Mouse (Mus musculus) CD4-positive, CD25-positive, alpha-beta regulatory T cell, adult 2 months (primary cell): ENCODE data around the gene Trank1.
A peak's percentile ranks its signal among the peaks of the same experiment; 100 is the strongest.

ENCODE experiments used
- DNase-seq: peaks from one replicate; pipeline ENCODE4 v3.0.0-alpha.2; 2012; ENCODE audit warnings: low read depth, low spot score

The Trank1 gene

DNA sequence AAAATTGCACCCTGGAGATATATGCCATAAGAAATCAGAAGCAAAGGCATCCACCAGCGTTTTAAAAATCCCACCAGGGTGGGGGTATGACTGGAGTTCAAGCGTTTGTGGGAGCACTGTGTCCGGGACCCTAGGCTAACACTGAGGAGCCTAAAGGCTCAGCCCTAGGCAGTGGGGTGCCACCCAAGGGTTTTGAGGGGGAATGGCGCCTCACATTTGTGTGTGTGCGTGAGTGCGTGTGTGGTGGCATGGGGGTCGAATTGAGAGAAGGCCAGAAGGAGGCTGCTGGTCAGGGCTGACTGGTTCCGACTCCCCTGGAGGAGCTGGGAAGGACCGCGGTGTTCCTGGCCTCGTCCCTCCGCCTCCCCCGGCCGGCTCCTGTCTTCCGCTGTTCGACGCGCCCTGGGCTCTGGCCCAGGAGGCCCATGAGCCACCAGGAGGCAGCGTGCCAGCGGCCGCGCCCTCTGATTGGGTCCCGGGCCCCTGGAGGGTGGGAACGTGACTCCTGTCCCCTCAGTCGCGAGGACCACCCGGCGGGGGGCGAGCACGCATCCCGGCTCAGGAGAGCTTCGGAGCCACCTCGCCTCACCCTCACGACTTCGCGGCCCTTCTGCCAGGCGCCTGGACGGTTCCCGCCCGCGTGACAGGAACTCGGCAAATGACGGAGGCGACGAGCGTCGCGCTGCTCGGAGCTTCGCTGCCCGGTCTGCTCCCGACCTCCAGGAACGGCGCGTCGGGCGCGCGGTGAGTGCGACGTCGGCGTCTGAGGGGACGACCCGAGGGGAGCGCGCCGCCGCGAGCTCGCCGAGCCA is at the start of gene Trank1:
Gene Trank1 (plus strand): TSS at position 709 of the 812 bp plus-strand sequence.
- peak; percentile 10 for DNase-seq

DNA sequence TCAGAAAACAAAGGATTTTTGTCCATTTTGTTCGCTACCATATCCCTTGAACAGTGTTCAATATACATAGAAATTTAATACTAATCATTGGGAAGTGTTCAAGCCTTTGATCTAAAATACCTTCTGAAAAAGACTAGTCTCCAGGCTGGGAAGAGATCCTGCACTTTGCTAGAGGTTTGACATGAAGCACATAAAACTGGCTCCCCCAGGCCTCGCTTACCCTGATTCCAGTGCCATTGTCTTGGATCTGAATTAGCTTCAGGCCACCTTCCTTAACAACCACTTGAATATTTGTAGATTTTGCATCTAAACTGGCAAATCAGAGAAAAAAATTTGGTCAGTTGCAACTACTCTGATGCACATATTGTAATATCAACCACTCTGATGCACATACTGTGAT is 43.5 kb upstream of the Trank1 start:
- DNase-seq, result no peak

DNA sequence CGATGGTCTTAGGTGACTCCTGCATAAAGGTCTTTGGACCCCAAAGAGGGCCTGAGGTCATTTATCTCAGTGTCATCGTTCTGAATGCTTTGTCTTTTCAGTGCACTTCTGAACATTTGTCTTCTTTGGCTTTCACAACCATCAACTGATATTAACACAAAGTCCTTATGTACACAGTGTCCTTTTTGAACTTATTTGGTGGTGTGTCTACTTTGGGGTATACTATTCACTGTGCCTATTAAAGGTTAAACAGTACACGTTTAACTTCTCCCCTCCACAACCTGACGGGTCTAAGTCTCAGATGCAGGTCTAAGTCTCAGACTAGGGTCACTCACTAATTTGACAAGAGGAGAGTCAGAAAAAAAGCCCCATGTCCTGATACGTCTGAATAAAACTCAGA is 40.9 kb upstream of the Trank1 start:
- DNase-seq, result no peak

DNA sequence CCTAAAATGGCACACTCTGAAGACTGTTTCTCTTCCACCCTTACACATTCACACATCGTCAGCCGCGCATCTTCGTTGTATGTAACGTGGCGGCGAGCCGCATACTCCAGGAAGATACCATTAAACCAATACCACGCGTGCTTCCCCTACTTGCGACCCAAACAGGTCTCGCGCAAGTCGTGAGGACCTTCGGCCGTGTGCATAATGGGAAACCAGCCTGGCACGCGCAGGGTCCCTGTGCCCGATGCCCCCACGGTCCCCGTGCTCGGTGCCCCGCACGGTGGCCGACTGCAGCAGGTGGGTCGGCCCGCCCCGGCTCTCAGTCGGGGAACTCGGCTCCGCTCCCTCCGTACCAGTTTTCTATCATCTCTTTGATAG is 40.5 kb upstream of the Trank1 start:
- no peak for DNase-seq

DNA sequence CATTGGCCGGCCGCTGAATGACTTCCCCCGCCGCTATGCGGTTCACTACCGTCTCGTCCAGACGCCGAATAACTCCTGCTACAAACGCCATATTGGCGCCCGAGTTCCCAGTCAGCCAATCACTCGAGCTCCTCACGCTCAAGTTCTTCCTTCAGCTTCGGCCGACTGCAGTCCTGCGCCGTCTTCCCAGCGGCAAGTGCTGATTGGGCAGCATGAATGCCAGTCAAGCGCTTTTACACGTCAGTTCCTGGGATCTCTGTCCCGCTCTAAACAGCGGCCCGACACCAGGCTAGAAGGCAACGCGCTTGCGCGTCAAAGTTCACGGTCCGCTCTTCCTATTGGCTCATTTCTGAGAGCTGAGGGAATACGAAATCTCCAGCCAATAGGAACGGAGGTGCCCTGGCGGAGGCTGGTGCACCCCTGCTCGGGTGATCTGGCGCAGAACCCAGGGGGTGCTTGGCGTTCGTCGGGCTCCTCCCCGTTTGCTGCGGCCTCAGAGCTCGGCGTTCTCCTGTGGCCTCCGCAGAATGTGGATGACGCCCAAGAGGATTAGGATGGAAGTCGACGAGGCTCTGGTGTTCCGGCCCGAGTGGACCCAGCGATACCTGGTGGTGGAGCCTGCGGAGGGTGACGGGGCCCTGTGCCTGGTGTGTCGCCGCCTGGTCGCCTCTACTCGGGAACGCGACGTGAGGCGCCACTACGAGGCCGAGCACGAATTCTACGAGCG is 39.9 kb upstream of the Trank1 start, which contains the start of the genes Mlh1 and Epm2aip1:
Gene Mlh1 (minus strand): TSS at position 358 of the 727 bp plus-strand sequence.
Gene Epm2aip1 (plus strand): TSS at position 496 of the 727 bp plus-strand sequence.
- DNase-seq, result peak; percentile 100

DNA sequence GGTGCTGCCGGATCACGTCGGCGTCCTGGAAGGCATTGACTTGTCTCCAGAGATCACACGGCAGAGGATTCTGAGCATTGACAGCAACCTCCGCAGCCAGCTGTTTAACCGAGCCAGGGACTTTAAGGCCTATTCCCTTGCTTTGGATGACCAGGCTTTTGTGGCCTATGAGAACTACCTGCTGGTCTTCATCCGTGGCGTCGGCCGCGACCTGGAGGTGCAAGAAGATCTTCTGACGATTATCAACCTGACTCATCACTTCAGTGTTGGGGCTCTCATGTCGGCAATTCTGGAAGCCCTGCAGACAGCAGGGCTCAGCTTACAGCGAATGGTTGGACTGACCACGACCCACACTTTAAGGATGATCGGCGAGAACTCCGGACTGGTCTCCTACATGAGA is 39.2 kb upstream of the Trank1 start:
- no peak for DNase-seq

DNA sequence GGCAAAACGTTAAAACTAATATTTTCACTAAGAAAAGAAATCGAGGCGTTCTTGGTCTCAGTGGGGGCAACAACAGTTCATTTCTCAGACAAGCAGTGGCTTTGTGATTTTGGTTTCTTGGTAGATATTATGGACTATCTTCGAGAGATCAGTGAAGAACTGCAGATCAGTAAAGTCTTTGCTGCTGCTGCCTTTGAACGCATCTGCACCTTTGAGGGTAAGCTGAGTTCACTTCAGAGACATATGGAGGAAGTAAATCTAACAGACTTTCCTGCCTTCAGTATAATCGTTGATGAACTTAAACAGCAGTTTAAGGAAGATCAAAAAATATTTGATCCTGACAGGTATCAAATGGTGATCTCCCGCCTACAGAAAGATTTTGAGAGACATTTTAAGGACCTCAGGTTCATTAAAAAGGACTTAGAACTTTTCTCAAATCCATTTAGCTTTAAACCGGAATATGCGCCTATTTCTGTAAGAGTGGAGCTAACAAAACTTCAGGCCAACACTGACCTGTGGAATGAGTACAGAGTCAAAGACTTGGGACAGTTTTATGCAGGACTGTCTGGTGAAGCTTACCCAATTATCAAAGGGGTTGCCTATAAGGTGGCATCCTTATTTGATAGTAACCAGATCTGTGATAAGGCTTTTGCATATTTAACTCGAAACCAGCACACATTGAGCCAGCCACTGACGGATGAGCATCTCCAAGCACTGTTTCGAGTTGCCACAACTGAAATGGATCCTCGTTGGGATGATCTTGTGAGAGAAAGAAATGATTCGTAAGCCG is 38.3 kb upstream of the Trank1 start:
- peak; percentile 42 for DNase-seq

DNA sequence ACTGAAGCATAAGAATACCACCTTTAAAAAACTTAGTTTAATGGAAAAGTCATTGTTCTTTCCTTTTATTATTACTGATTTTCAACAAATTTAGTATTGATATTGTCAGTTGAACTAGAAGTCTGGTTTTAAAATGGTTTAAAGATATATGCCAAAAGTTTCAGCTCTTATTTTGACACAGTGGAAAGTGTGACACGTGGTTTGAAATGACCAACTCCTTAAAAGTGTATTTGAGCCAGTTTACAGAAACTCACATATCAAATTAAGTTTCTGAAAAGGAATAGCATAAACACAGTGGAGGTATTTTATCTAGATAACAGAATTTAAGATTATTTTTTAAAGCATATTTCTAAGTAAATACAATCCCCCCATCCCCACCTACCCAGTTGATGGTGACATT is 37.6 kb upstream of the Trank1 start:
- DNase-seq, result no peak

DNA sequence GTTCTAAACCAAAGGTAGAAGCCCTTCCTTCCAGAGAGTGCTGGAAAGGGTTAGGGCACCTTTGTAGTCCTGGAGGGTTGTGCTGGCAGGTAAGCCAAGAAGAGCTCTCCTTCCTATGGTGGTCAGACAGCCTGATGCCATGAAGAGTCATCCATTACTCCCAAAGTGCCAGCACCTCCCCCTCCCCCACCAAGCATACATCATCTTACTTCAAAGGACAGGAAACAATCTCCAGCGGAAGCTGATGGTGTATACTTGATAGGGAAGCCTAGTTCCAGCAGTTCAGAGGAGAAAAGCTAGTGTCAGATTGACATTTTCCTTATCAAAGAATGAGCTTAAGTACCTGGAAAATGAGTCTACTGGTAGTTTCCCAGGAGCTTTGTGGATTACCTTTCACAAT is 36.4 kb upstream of the Trank1 start:
- peak; percentile 61 for DNase-seq

DNA sequence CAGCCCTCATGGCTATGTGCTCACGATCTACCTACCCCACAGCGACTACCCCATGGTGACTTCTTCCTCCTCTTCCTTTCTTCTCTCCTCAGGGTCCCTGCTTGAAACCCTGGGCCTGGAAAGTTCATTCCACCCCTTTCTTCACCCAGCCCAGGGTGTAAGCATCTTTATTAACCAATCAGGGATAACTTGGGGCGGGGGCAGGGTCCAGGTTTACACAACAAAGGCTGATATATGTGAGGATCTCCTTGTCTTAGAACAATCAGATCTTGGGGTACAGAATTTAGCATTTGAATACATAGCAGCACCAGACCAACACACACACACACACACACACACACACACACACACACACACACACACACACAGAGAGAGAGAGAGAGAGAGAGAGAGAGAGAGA is 26.5 kb upstream of the Trank1 start:
- no peak for DNase-seq

DNA sequence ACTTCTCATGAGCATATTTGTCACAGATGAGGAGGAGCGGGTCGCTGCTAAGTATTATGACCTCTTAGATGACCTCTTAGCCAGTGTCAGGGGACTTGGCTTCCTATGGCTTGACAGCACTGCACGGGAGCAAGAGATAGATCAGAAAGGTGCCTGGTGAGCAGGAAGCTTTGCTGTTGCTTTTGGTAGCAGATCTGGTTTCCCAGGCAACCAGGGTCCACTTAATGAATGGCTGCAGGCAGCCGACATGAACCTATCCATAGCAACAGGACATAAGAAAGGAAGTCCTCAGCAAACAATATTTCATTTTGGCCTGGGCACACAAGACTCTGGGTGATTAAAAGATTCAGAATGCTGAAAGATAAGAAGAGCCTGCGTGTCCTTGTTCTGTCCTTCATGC is 25.9 kb upstream of the Trank1 start:
- no peak for DNase-seq

DNA sequence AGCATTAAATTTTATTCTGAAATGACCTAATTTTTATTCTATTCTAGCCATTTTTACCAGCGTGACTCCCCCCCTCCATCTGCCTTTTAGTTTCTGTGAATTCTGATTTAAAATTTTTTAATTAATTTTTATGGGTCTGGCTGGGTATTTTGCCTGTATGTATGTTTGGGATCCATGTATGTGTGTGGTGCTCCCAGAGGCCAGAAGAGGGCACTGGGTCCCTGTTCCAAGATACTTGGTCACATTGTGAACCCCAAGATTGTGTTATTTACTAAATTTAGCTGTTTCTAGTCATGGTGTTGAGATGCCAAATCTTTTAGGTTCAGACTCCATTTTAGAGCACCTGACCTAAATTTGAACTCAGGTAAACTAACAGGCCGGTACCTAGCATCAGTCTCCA is 25.1 kb upstream of the Trank1 start:
- no peak for DNase-seq

DNA sequence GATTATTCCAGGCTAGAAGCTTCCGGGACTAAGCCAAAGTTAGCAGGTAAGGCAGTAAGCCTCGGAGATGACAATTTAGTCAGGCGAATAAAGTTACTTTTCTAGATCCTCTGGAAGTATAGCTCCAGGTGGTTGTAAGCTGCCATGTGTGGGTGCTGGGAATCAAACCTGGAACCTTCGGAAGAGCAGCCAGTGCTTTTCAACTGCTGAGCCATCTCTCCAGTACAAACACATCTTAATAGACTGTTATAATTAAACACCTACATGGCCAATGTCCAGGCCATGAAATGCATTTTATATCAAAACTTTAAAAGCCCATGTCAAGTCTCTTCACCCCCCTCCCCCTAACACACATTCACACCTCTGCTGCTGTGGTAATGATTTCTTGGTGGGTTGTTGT is 23.6 kb upstream of the Trank1 start:
- no peak for DNase-seq

DNA sequence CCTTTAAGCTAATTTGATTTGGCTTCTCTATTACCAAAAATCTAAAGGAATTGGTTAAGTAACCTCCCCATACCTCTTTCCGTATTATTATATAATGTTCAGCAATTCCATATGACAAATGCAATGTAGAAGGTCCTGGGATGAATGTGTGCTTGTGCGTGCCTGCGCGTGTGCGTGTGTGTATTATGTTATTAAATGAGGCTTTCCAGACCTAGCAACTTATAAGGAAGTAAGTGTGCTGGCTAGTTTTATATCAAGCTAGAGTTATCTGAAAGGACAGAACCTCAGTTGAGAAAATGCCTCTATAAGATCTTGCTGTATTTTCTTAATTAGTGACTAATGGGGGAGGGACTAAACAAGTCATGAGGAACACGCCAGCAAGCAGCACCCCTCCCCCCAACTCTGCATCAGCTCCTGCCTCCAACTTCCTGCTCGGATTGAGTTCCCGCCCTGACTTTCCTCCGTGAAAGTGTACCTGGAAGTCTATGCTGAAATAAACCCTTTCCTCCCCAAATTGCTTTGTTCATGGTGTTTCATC is 22.2 kb upstream of the Trank1 start:
- DNase-seq, result peak; percentile 48

DNA sequence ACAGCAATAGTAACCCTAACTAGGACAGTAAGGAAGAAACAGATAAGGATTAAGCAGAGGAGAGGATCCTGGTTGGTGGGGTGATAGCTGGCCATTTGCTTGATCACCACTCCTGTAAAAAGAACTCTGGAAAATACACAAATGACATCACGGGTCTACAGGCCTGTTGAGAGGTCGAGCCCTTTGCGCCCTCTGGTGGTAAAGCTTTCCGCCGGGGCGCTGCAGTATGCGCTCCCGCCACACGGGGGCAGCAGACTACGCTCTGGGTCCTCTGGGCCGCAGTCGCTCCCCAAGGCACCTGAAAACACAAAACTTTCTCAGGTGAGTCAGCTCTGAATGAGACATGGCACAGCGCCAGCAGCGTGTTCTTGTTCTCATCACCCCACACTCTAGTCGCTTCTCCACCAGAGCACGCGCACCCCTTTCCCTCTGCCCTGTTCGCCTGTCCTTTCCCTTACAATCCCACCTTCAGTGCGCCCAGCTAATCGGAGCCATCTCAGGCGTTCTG is 21.7 kb upstream of the Trank1 start:
- peak; percentile 92 for DNase-seq

DNA sequence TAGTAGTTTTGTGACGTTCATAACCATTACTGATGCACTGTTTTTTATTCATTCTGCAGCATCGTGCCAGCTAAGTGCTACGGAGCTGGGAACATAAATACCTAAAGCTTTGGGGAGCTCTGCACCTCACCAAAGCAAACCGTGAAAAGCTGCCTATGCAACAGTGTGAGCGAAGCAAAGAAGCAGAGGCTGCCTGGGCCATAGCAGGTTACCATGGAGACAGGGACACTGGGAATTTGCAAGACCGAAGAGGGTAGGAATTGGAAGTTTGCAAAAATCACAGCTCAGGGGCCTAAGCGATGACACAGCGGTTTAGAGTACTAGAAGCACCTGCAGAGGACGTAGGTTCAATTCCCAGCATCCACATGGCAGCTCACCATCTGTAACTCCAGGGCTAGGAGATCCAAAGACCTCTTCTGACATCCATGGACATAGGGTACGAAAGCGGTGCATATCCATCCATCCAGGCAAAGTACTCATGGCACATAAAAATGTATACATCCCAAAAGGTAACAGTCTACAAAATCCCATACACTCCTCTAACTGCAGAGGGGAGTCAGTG is 20.9 kb upstream of the Trank1 start:
- DNase-seq, result no peak

DNA sequence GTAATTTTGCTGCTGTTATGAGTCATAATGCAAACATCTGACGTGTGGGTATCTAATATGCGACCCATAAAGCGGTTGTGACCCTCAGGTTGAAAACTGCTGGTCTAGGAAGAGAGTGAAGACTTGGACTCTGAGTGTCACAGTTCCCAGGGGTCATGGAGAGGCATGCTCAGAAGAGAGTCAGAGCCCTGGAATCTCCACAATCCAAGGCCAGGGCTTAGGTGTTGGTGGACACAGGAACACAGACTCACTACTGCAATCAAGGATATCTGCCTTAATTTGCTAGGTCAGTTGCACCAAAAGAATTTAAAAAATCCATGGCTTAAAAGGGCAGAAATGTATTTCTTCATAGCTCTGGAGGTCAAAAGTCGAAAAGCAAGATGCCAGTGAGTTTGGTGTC is 18.3 kb upstream of the Trank1 start:
- no peak for DNase-seq

DNA sequence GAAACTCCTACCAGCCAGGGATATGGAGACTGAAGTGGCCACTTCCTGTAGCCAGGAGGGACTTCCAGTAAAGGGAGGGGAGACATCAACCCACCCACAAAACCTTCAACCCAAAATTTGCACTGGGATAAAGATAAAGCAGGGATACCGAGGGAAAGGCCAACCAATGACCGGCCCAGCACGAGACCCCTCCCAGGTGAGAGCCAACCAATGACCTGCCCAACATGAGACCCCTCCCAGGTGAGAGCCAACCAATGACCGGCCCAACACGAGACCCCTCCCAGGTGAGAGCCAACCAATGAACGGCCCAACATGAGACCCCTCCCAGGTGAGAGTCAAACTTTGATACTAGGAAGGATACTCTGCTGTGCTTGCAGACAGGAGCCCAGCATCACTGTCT is 16.6 kb upstream of the Trank1 start:
- DNase-seq, result no peak

DNA sequence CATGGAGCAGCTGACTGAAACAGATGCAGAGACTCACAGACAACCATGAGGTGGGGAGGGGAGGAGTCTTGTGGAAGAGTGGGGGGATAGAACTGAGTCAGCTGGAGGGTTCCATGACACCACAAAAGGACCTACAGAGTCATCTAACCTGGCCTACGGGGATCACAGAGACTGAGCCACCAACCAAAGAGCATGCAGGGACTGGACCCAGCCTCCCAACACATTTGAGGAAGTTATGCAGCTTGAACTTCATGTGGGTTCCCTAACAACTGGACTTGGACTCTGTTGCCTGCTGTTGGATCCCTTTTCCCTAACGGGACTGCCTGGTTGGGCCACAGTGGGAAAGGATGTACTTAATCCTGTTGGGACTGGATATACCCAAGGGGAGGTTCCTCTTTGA is 16.2 kb upstream of the Trank1 start:
- no peak for DNase-seq

DNA sequence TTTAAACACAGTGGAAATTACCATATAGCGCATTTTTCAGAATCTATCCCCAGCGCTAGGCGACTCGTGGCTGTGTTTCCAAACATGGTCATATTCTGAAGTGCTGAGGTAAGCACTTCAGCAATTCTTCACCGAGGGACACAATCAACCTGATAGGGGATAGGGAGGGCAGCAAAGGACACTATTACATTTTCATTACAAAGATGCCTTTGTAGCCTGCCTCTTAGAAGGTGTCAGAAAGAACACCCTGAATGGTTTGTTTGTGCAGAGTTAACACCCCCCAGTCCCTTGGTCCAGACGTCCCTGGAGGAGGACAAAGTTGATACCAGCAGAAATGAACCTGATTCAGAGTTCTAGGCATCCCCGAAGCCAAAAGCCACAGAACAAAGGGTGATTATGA is 15.1 kb upstream of the Trank1 start:
- no peak for DNase-seq

DNA sequence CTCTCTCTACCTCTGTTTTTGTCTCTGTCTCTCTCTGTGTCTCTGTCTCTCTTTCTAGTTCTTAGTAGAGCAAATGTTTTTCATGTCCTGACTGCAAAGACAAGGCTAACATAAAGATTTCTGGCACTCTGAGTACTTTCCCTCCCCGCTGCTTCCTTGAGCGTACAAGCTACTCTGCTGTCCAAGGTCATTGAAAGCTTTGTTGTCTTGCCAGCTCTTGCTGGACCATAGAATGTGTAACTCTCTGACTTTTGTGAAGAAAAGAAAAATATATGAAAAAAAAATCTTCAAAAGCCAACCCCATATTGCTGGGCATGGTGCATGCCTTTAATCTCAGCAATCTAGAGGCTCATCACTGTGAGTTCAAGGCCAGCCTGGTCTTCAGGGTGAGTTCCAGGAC is 12.9 kb upstream of the Trank1 start:
- DNase-seq, result no peak
